7 mouse cellular contexts compared by ENCODE assay signal in genomic region chr15:8279929-8280610, GRCm38 (mm10).
A peak's percentile ranks its signal among the peaks of the same experiment; 100 is the strongest.
DNase-seq lines count a peak whose midpoint lies in the region; ATAC-seq and TF ChIP-seq lines count a peak whose summit lies in the region.

No protein-coding gene starts in this region.

- peak overlapping the region; percentile 84 for H3K9ac ChIP-seq in MEL (ENCODE audit: control insufficient read depth, low read depth, low read length, poor library complexity, severe bottlenecking)
- H3K9ac ChIP-seq in forebrain, embryonic 14.5 days (ENCODE audit: low read length) = no peak overlapping the region
- H3K9ac ChIP-seq in limb, embryonic 13.5 days = no peak overlapping the region
- H3K9ac ChIP-seq in midbrain, embryonic 11.5 days (ENCODE audit: low read length) = no peak overlapping the region

- TF ChIP-seq CTCF in MEL (IDR thresholded peaks at IDR 0.05 in 2 of 3, conservative IDR thresholded peaks at IDR 0.05 in 1 of 3; ENCODE audit: control insufficient read depth in 1 of 3, insufficient read depth in 1 of 3, low read depth in 2 of 3, low read length in 3 of 3, poor library complexity in 1 of 3, severe bottlenecking in 1 of 3) = no peak

- no peaks in the 10 kb centered on the region for H3K27me3 ChIP-seq in MEL (ENCODE audit: control insufficient read depth in 1 of 2, insufficient read depth in 2 of 2, low read length in 2 of 2)
- H3K27me3 ChIP-seq in forebrain, embryonic 14.5 days (replicated peaks; ENCODE audit: control insufficient read depth, insufficient read depth, low read length) = no peaks in the 10 kb centered on the region
- H3K27me3 ChIP-seq in hindbrain, embryonic 10.5 days (ENCODE audit: insufficient read depth, poor library complexity, severe bottlenecking) = no peaks in the 10 kb centered on the region
- H3K27me3 ChIP-seq in limb, embryonic 13.5 days = no peaks in the 10 kb centered on the region
- no peaks in the 10 kb centered on the region for H3K27me3 ChIP-seq in midbrain, embryonic 11.5 days (ENCODE audit: control insufficient read depth, insufficient read depth, low read length)

- no peak for TF ChIP-seq POLR2A in MEL (IDR thresholded peaks at IDR 0.05; ENCODE audit: control insufficient read depth in 1 of 2, insufficient read depth in 1 of 2, low read depth in 1 of 2, low read length in 2 of 2, poor library complexity in 1 of 2)

- H3K36me3 ChIP-seq in MEL (ENCODE audit: control insufficient read depth in 1 of 2, insufficient read depth in 2 of 2, low read length in 2 of 2) = peaks cover 0 to 12% of the 10 kb centered on the region in 2 experiments; a peak in 2 of 4 replicates
- H3K36me3 ChIP-seq in forebrain, embryonic 14.5 days (ENCODE audit: control insufficient read depth, insufficient read depth, low read length) = no peaks in the 10 kb centered on the region
- H3K36me3 ChIP-seq in hindbrain, embryonic 10.5 days = peaks cover 6% of the 10 kb centered on the region; the same call in 1 of the 2 replicates
- peaks cover 6% of the 10 kb centered on the region for H3K36me3 ChIP-seq in limb, embryonic 13.5 days
- H3K36me3 ChIP-seq in midbrain, embryonic 11.5 days (ENCODE audit: control insufficient read depth, insufficient read depth, low read length) = no peaks in the 10 kb centered on the region

- peak overlapping the region; percentile 41 for H3K4me2 ChIP-seq in forebrain, embryonic 14.5 days (ENCODE audit: low read length)
- peak overlapping the region; percentile 63 for H3K4me2 ChIP-seq in limb, embryonic 13.5 days (replicated peaks)
- H3K4me2 ChIP-seq in midbrain, embryonic 11.5 days = no peak overlapping the region

- ATAC-seq in forebrain, embryonic 14.5 days = peak; percentile 50; the same call in 1 of the 2 replicates
- peak; percentile 51; the same call in 1 of the 2 replicates for ATAC-seq in limb, embryonic 13.5 days (ENCODE audit: low FRiP score, low read depth)
- peak; percentile 57; the same call in 1 of the 2 replicates for ATAC-seq in midbrain, embryonic 11.5 days (ENCODE audit: low FRiP score)

- TF ChIP-seq EP300 in MEL (IDR thresholded peaks at IDR 0.05; ENCODE audit: low read depth in 1 of 2, low read length in 2 of 2) = no peak; a peak in 1 of 4 replicates

- H3K79me2 ChIP-seq in MEL (ENCODE audit: control insufficient read depth, insufficient read depth, low read length, poor library complexity) = no peaks in the 10 kb centered on the region; the same call in 1 of the 2 replicates

- no peak for TF ChIP-seq RAD21 in MEL (IDR thresholded peaks at IDR 0.05; ENCODE audit: low read depth, low read length)

- peak; percentile 68 for DNase-seq in MEL (ENCODE audit: low read depth, low spot score)
- peak; percentile 45 for DNase-seq in adrenal gland, adult 8-10 months
- peak; percentile 5 for DNase-seq in forebrain, embryonic 14.5 days (ENCODE audit: low spot score)
- DNase-seq in hindbrain, embryonic 10.5 days (ENCODE audit: low spot score) = peak; percentile 15
- peak; percentile 83 for DNase-seq in midbrain, embryonic 11.5 days (ENCODE audit: low spot score, missing footprints)
- DNase-seq in thymus, postnatal 25 days = peak; percentile 21

- H3K27ac ChIP-seq in MEL (ENCODE audit: control insufficient read depth, low read depth, low read length) = peak overlapping the region; percentile 44
- H3K27ac ChIP-seq in forebrain, embryonic 14.5 days (ENCODE audit: low read depth, low read length) = no peak overlapping the region
- peak overlapping the region; percentile 50; the same call in 1 of the 2 replicates for H3K27ac ChIP-seq in hindbrain, embryonic 10.5 days
- H3K27ac ChIP-seq in limb, embryonic 13.5 days = no peak overlapping the region
- no peak overlapping the region for H3K27ac ChIP-seq in midbrain, embryonic 11.5 days (ENCODE audit: low read depth, low read length)

- H3K9me3 ChIP-seq in MEL (replicated peaks; ENCODE audit: insufficient read depth, low read length) = no peaks in the 10 kb centered on the region
- H3K9me3 ChIP-seq in forebrain, embryonic 14.5 days (replicated peaks; ENCODE audit: control insufficient read depth, low read length) = no peaks in the 10 kb centered on the region
- no peaks in the 10 kb centered on the region for H3K9me3 ChIP-seq in hindbrain, embryonic 10.5 days
- peaks cover 6% of the 10 kb centered on the region for H3K9me3 ChIP-seq in limb, embryonic 13.5 days
- H3K9me3 ChIP-seq in midbrain, embryonic 11.5 days (ENCODE audit: control insufficient read depth, low read length) = no peaks in the 10 kb centered on the region

- WGBS in forebrain, embryonic 14.5 days = 75% methylated on average over 20 of the region's 20 CpGs
- WGBS in hindbrain, embryonic 10.5 days = 70% methylated on average over 20 of the region's 20 CpGs
- 65% methylated on average over 20 of the region's 20 CpGs for WGBS in limb, embryonic 13.5 days
- 75% methylated on average over 20 of the region's 20 CpGs for WGBS in midbrain, embryonic 11.5 days

- H3K4me1 ChIP-seq in MEL (ENCODE audit: control insufficient read depth in 1 of 2, insufficient read depth in 2 of 2, low read length in 2 of 2) = peaks cover 5 to 10% of the 10 kb centered on the region in 2 experiments
- no peaks in the 10 kb centered on the region for H3K4me1 ChIP-seq in forebrain, embryonic 14.5 days (ENCODE audit: control insufficient read depth, insufficient read depth, low read length)
- H3K4me1 ChIP-seq in hindbrain, embryonic 10.5 days (replicated peaks) = peaks cover 9% of the 10 kb centered on the region
- no peaks in the 10 kb centered on the region for H3K4me1 ChIP-seq in limb, embryonic 13.5 days
- no peaks in the 10 kb centered on the region for H3K4me1 ChIP-seq in midbrain, embryonic 11.5 days (ENCODE audit: control insufficient read depth, insufficient read depth, low read length)

- H3K4me3 ChIP-seq in MEL (ENCODE audit: control insufficient read depth in 1 of 2, insufficient read depth in 1 of 2, low read depth in 2 of 2, low read length in 2 of 2) = peak overlapping the region; percentile 55 to 95
- H3K4me3 ChIP-seq in forebrain, embryonic 14.5 days (ENCODE audit: low read depth, low read length) = no peak overlapping the region; the same call in 1 of the 2 replicates
- H3K4me3 ChIP-seq in hindbrain, embryonic 10.5 days = peak overlapping the region; percentile 46
- H3K4me3 ChIP-seq in limb, embryonic 13.5 days = peak overlapping the region; percentile 40
- H3K4me3 ChIP-seq in midbrain, embryonic 11.5 days (ENCODE audit: low read depth, low read length) = no peak overlapping the region

TF ChIP-seq in MEL, 35 proteins besides CTCF, POLR2A, EP300 and RAD21:
- TF ChIP-seq ZC3H11A (IDR thresholded peaks at IDR 0.05; ENCODE audit: low read depth, low read length) = no peak
- peak; percentile 40; the same call in 1 of the 2 replicates for TF ChIP-seq ETS1 (IDR thresholded peaks at IDR 0.05; ENCODE audit: low read depth, low read length)
- 0 out of 2 replicates have a peak, but pooled peaks have one; percentile 9 for TF ChIP-seq TCF12 (IDR thresholded peaks at IDR 0.05; ENCODE audit: low read depth, low read length)
- TF ChIP-seq CHD1 (IDR thresholded peaks at IDR 0.05; ENCODE audit: low read depth, low read length) = no peak
- TF ChIP-seq GATA1 (IDR thresholded peaks at IDR 0.05; ENCODE audit: low read depth, low read length) = peak; percentile 53
- no peak for TF ChIP-seq MEF2A (IDR thresholded peaks at IDR 0.05; ENCODE audit: extremely low read depth, insufficient replicate concordance, low read depth, low read length, poor library complexity, severe bottlenecking)

Comparison
In these comparisons a context has a peak if more than half of its experiments do, and no peak if none do; other contexts are left out.
1. DNase-seq: peak in every context shown above with its lines; median percentile 83 in midbrain, embryonic 11.5 days; 68 in MEL; 45 in adrenal gland, adult 8-10 months; 21 in thymus, postnatal 25 days; 15 in hindbrain, embryonic 10.5 days; 5 in forebrain, embryonic 14.5 days.
2. H3K27ac ChIP-seq: peak in MEL (single experiment) and hindbrain, embryonic 10.5 days (single experiment); none in forebrain, embryonic 14.5 days (single experiment), limb, embryonic 13.5 days (single experiment) and midbrain, embryonic 11.5 days (single experiment).
3. H3K4me3 ChIP-seq: peak in MEL (2 of 2), hindbrain, embryonic 10.5 days (single experiment) and limb, embryonic 13.5 days (single experiment); none in forebrain, embryonic 14.5 days (single experiment) and midbrain, embryonic 11.5 days (single experiment).
4. Peak in every context shown above with its lines, with median percentiles within 50 percentile points of each other: ATAC-seq.